ENCODE assay signal across 8 mouse cellular contexts in the genomic region with DNA sequence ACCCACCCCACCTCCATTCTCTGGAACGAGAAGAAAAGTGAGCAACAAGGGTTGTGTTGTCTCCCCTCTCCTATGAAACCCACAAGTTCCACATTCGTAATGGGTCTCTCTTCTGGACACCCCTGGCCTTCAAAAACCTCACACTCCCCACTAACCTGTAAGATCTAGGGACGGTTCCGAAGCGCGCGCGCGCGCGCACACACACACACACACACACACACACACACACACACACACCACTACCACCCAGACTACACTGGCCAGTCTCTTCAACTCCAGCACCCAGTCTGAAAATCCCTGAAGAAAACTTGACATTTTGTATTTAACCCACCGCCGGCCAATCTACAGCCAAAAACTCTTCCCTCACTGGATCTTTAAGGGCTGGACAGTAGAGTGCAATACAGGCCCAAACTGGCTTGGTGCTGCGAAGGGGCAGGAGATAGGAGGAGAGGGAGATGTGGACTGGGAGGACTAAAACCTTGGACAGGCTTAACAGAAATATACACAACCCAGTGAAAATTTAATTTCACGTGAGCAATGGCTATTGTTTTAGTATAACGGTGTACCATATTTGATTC. TPM values are rescaled to one million over a fixed set of nuclear protein-coding genes. Genes with fewer than 3 reads are reported as not detected.
DNase-seq lines count a peak whose midpoint lies in the region; ATAC-seq and TF ChIP-seq lines count a peak whose summit lies in the region.

A gene (minus strand): TSS at position 138 of the 578 bp plus-strand sequence.

- TF ChIP-seq POLR2A in olfactory bulb, adult 2 months (IDR thresholded peaks at IDR 0.05; ENCODE audit: insufficient read depth, low read depth, low read length) = no peak

- H3K9ac ChIP-seq in forebrain, embryonic 14.5 days (ENCODE audit: low read length) = peak within 1 kb of the TSS; percentile 59
- peak within 1 kb of the TSS; percentile 48; the same call in 1 of the 2 replicates for H3K9ac ChIP-seq in limb, embryonic 12.5 days (replicated peaks)

- no peaks in the 10 kb centered on the region for H3K9me3 ChIP-seq in forebrain, embryonic 14.5 days (replicated peaks; ENCODE audit: control insufficient read depth, low read length)
- H3K9me3 ChIP-seq in limb, embryonic 12.5 days = no peaks in the 10 kb centered on the region

- H3K4me1 ChIP-seq in forebrain, embryonic 14.5 days (ENCODE audit: control insufficient read depth, insufficient read depth, low read length) = peaks cover 10% of the 10 kb centered on the region; the same call in 1 of the 2 replicates
- H3K4me1 ChIP-seq in limb, embryonic 12.5 days (replicated peaks) = peaks cover 11% of the 10 kb centered on the region; the same call in 1 of the 2 replicates
- H3K4me1 ChIP-seq in olfactory bulb, adult 2 months (ENCODE audit: control insufficient read depth, insufficient read depth, low read length) = peaks cover 10% of the 10 kb centered on the region

- intact Hi-C loops in left cerebral cortex, adult 2 months (cut with DNase I) = no loop called here
- intact Hi-C loops in left cerebral cortex, postnatal 10 days (cut with DNase I) = no loop called here

- H3K27ac ChIP-seq in left cerebral cortex, adult 2 months = no peak within 1 kb of the TSS
- no peak within 1 kb of the TSS for H3K27ac ChIP-seq in forebrain, embryonic 14.5 days (ENCODE audit: low read depth, low read length)
- H3K27ac ChIP-seq in limb, embryonic 12.5 days = no peak within 1 kb of the TSS
- no peak within 1 kb of the TSS for H3K27ac ChIP-seq in olfactory bulb, adult 2 months (ENCODE audit: insufficient read depth, low read depth, low read length)

- peaks cover 57% of the 10 kb centered on the region for H3K27me3 ChIP-seq in forebrain, embryonic 14.5 days (replicated peaks; ENCODE audit: control insufficient read depth, insufficient read depth, low read length)
- peaks cover 84% of the 10 kb centered on the region for H3K27me3 ChIP-seq in limb, embryonic 12.5 days

- peak within 1 kb of the TSS; percentile 28; the same call in 1 of the 2 replicates for H3K4me3 ChIP-seq in left cerebral cortex, adult 2 months
- peak within 1 kb of the TSS; percentile 37 for H3K4me3 ChIP-seq in forebrain, embryonic 14.5 days (ENCODE audit: low read depth, low read length)
- peak within 1 kb of the TSS; percentile 38 for H3K4me3 ChIP-seq in limb, embryonic 12.5 days (replicated peaks)
- H3K4me3 ChIP-seq in olfactory bulb, adult 2 months (ENCODE audit: insufficient read depth, low read depth, low read length) = peak within 1 kb of the TSS; percentile 2; the same call in 1 of the 2 replicates

- no peak for DNase-seq in left cerebral cortex, adult 2 months (ENCODE audit: extremely low spot score in 1 of 2, low spot score in 2 of 2)
- no peak for DNase-seq in left cerebral cortex, postnatal 10 days (ENCODE audit: extremely low spot score in 1 of 2, low spot score in 2 of 2)
- DNase-seq in forebrain, embryonic 14.5 days (ENCODE audit: low spot score) = no peak
- no peak for DNase-seq in embryo, embryonic 9.5 days (ENCODE audit: extremely low spot score)
- DNase-seq in right cerebral cortex, postnatal 25 days = no peak
- no peak for DNase-seq in frontal cortex, postnatal 10 days (ENCODE audit: low spot score in 2 of 2)

- ATAC-seq in forebrain, embryonic 14.5 days = no peak
- no peak for ATAC-seq in limb, embryonic 12.5 days (ENCODE audit: insufficient number of reproducible peaks, insufficient read depth, low FRiP score, low TSS enrichment, low read depth)

- WGBS in forebrain, embryonic 14.5 days = 22% methylated on average over 16 of the region's 16 CpGs
- 39% methylated on average over 16 of the region's 16 CpGs for WGBS in limb, embryonic 12.5 days
- WGBS in olfactory bulb, adult 2 months = 42% methylated on average over 16 of the region's 16 CpGs

- peak within 1 kb of the TSS; percentile 67 for H3K4me2 ChIP-seq in forebrain, embryonic 14.5 days (ENCODE audit: low read length)
- H3K4me2 ChIP-seq in limb, embryonic 12.5 days = peak within 1 kb of the TSS; percentile 63

- H3K36me3 ChIP-seq in forebrain, embryonic 14.5 days (ENCODE audit: control insufficient read depth, insufficient read depth, low read length) = no peaks in the 10 kb centered on the region
- no peaks in the 10 kb centered on the region for H3K36me3 ChIP-seq in limb, embryonic 12.5 days

- no peak for TF ChIP-seq CTCF in left cerebral cortex, adult 2 months (IDR thresholded peaks at IDR 0.05)
- TF ChIP-seq CTCF in olfactory bulb, adult 2 months (IDR thresholded peaks at IDR 0.05; ENCODE audit: insufficient read depth, low read depth, low read length) = no peak

RNA-seq across cellular contexts. Expression of the gene that starts here (rescaled TPM):
- total RNA-seq in left cerebral cortex, adult 2 months (2021) = under 1 TPM in 1 of 2 experiments, not detected in 1; 0.11 TPM
- total RNA-seq in left cerebral cortex, postnatal 10 days (2021) = not detected
- 0.04 TPM in 1 of 2 replicates, not detected in the other for polyA plus RNA-seq in forebrain, embryonic 14.5 days (2014; fragmentation: Nextera tagmentation; extraction: Ambion mirVana)
- not detected in 2 replicates for polyA plus RNA-seq in limb, embryonic 12.5 days (2016; fragmentation: Nextera tagmentation; extraction: Ambion mirVana)
- not detected in 2 replicates for polyA plus RNA-seq in olfactory bulb, adult 2 months (2012; ENCODE audit: insufficient read depth, insufficient read length, low replicate concordance, missing spikeins)
